ENCODE assay signal across 22 mouse cellular contexts in genomic region chr10:108372258-108372657, GRCm38 (mm10). TPM values are rescaled to one million over a fixed set of nuclear protein-coding genes. Genes with fewer than 3 reads are reported as not detected.
A peak's percentile ranks its signal among the peaks of the same experiment; 100 is the strongest.
DNase-seq lines count a peak whose midpoint lies in the region; ATAC-seq and TF ChIP-seq lines count a peak whose summit lies in the region.
"Had no signal": no experiment of that assay in that cellular context is flagged by ENCODE, and none has a peak within 500 bp of the region (broad histone marks: within the 10 kb centered on the region; RNA-seq: fewer than 3 reads in every experiment).

No protein-coding gene starts in this region.

- TF ChIP-seq POLR2A in brain, embryonic 14.5 days (IDR thresholded peaks at IDR 0.05; ENCODE audit: borderline replicate concordance, extremely low read depth, insufficient read depth, insufficient read length, poor library complexity, severe bottlenecking) = no peak

- peaks cover 11% of the 10 kb centered on the region for H3K36me3 ChIP-seq in heart, embryonic 12.5 days
- no peaks in the 10 kb centered on the region for H3K36me3 ChIP-seq in lung, embryonic 15.5 days
- H3K36me3 ChIP-seq in forebrain, embryonic 16.5 days (ENCODE audit: control insufficient read depth, insufficient read depth) = no peaks in the 10 kb centered on the region
- H3K36me3 ChIP-seq: embryonic facial prominence, embryonic 13.5 days; hindbrain, embryonic 12.5 days; limb, embryonic 13.5 days had no signal

- no peaks in the 10 kb centered on the region for H3K9me3 ChIP-seq in heart, embryonic 12.5 days (replicated peaks)
- no peaks in the 10 kb centered on the region for H3K9me3 ChIP-seq in lung, embryonic 15.5 days
- H3K9me3 ChIP-seq in forebrain, embryonic 16.5 days (ENCODE audit: control insufficient read depth, low read length) = no peaks in the 10 kb centered on the region
- H3K9me3 ChIP-seq: embryonic facial prominence, embryonic 13.5 days; G1E; limb, embryonic 13.5 days had no signal

- ATAC-seq in heart, embryonic 12.5 days (ENCODE audit: insufficient number of reproducible peaks, low FRiP score) = 0 out of 2 replicates have a peak, but pooled peaks have one; percentile 25
- peak; percentile 44; the same call in 1 of the 2 replicates for ATAC-seq in lung, embryonic 15.5 days (ENCODE audit: borderline replicate concordance, extremely low read depth, low FRiP score, low TSS enrichment)
- ATAC-seq in forebrain, embryonic 16.5 days = 0 out of 2 replicates have a peak, but pooled peaks have one; percentile 40

- no peak overlapping the region for H3K4me2 ChIP-seq in heart, embryonic 12.5 days
- H3K4me2 ChIP-seq in lung, embryonic 15.5 days = no peak overlapping the region
- H3K4me2 ChIP-seq in forebrain, embryonic 16.5 days (ENCODE audit: low read length) = no peak overlapping the region
- H3K4me2 ChIP-seq: embryonic facial prominence, embryonic 13.5 days; hindbrain, embryonic 12.5 days; limb, embryonic 13.5 days had no signal

- no peak for DNase-seq in heart, postnatal 4 days
- DNase-seq in lung, postnatal 14 days = no peak
- DNase-seq in brain, embryonic 14.5 days (ENCODE audit: low read depth) = peak; percentile 45
- DNase-seq in layer of hippocampus, adult 2 months (ENCODE audit: low spot score in 2 of 2) = no peak
- DNase-seq: adrenal gland, postnatal 25 days; cerebellum, adult 11-12 months; cerebellum, postnatal 14 days; gastrocnemius, postnatal 25 days; kidney, postnatal 36 days; layer of hippocampus, adult 9-11 months; right cerebral cortex, adult 18-20 months; thymus, postnatal 25 days had no signal

- H3K4me3 ChIP-seq in heart, embryonic 12.5 days = no peak overlapping the region
- no peak overlapping the region for H3K4me3 ChIP-seq in lung, embryonic 15.5 days
- no peak overlapping the region for H3K4me3 ChIP-seq in forebrain, embryonic 16.5 days (replicated peaks; ENCODE audit: low read length)
- H3K4me3 ChIP-seq in layer of hippocampus, adult 2 months = no peak overlapping the region
- H3K4me3 ChIP-seq: embryonic facial prominence, embryonic 13.5 days; hindbrain, embryonic 12.5 days; limb, embryonic 13.5 days; midbrain, embryonic 10.5 days had no signal

- no peaks in the 10 kb centered on the region for H3K27me3 ChIP-seq in heart, embryonic 12.5 days (replicated peaks)
- no peaks in the 10 kb centered on the region for H3K27me3 ChIP-seq in lung, embryonic 15.5 days
- no peaks in the 10 kb centered on the region for H3K27me3 ChIP-seq in forebrain, embryonic 16.5 days (replicated peaks; ENCODE audit: control insufficient read depth, insufficient read depth, low read length)
- H3K27me3 ChIP-seq: embryonic facial prominence, embryonic 13.5 days; hindbrain, embryonic 12.5 days; limb, embryonic 13.5 days had no signal

- H3K9ac ChIP-seq in heart, embryonic 12.5 days = no peak overlapping the region
- H3K9ac ChIP-seq in lung, embryonic 15.5 days = no peak overlapping the region
- H3K9ac ChIP-seq in forebrain, embryonic 16.5 days (replicated peaks; ENCODE audit: low read depth, low read length) = no peak overlapping the region
- H3K9ac ChIP-seq: embryonic facial prominence, embryonic 13.5 days; hindbrain, embryonic 12.5 days; limb, embryonic 13.5 days; liver, embryonic 14.5 days had no signal

- no peak overlapping the region for H3K27ac ChIP-seq in heart, embryonic 12.5 days (ENCODE audit: poor library complexity, severe bottlenecking)
- no peak overlapping the region for H3K27ac ChIP-seq in lung, embryonic 15.5 days
- no peak overlapping the region for H3K27ac ChIP-seq in forebrain, embryonic 16.5 days (ENCODE audit: low read length)
- H3K27ac ChIP-seq in layer of hippocampus, adult 2 months = no peak overlapping the region
- H3K27ac ChIP-seq: embryonic facial prominence, embryonic 13.5 days; hindbrain, embryonic 12.5 days; limb, embryonic 13.5 days; liver, embryonic 14.5 days; macrophage; midbrain, embryonic 10.5 days had no signal

- TF ChIP-seq CTCF in brain, embryonic 14.5 days (IDR thresholded peaks at IDR 0.05; ENCODE audit: borderline replicate concordance, extremely low read depth, insufficient read depth, insufficient read length) = no peak
- no peak for TF ChIP-seq CTCF in layer of hippocampus, adult 2 months (conservative IDR thresholded peaks at IDR 0.05)

- peaks cover 20% of the 10 kb centered on the region for H3K4me1 ChIP-seq in heart, embryonic 12.5 days (replicated peaks)
- peaks cover 5% of the 10 kb centered on the region for H3K4me1 ChIP-seq in lung, embryonic 15.5 days
- H3K4me1 ChIP-seq in forebrain, embryonic 16.5 days (replicated peaks; ENCODE audit: control insufficient read depth, insufficient read depth, low read length) = no peaks in the 10 kb centered on the region
- H3K4me1 ChIP-seq: hindbrain, embryonic 12.5 days; limb, embryonic 13.5 days; midbrain, embryonic 10.5 days had no signal

- WGBS in heart, embryonic 12.5 days = 64% methylated on average over 7 of the region's 7 CpGs
- WGBS in lung, embryonic 15.5 days = 42% methylated on average over 7 of the region's 7 CpGs
- WGBS in forebrain, embryonic 16.5 days = 20% methylated on average over 7 of the region's 7 CpGs

RNA-seq across cellular contexts. Expression of gene Pawr, which starts 40.3 kb away (rescaled TPM):
- polyA plus RNA-seq in heart, embryonic 12.5 days (2016; fragmentation: Nextera tagmentation; extraction: Ambion mirVana) = 21.0 and 23.2 TPM in 2 replicates
- total RNA-seq in heart, postnatal 4 days (2021) = 1 to 10 TPM; 6.9 to 7.0 TPM
- polyA plus RNA-seq in lung, embryonic 15.5 days (2015; fragmentation: Nextera tagmentation; extraction: Ambion mirVana) = 20.8 and 21.0 TPM in 2 replicates
- 3.8 and 4.7 TPM in 2 replicates for polyA plus RNA-seq in brain, embryonic 14.5 days (2012; rRNA removed)
- 2.2 and 2.4 TPM in 2 replicates for polyA plus RNA-seq in forebrain, embryonic 16.5 days (2015; fragmentation: Nextera tagmentation; extraction: Ambion mirVana)
- 1 to 10 TPM; 2.1 to 2.4 TPM for total RNA-seq in layer of hippocampus, adult 2 months (2021)
- polyA plus RNA-seq: macrophage had no signal
